In the genomic region with DNA sequence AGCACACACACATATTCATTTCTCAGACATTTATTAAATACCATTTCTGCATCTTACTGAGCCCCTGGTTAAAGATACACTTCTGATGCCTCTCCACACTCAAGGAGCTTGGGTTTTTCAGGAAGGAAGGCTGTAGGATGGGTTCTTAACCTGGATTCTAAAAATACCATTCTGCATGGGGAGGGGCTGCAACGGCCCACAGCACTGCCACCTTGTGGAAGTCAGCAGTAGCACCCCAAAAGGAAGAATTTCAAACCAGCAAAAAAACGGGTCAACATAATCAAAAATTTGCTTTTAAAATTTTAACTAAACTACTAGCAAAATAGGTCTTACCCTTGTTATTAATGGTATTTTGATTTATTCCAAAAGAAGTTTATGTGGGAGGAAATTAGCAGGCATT, we compare ENCODE assay signal across 9 mouse cellular contexts. TPM values are rescaled to one million over a fixed set of nuclear protein-coding genes. Genes with fewer than 3 reads are reported as not detected.
A peak's percentile ranks its signal among the peaks of the same experiment; 100 is the strongest.
DNase-seq lines count a peak whose midpoint lies in the region; ATAC-seq and TF ChIP-seq lines count a peak whose summit lies in the region.
"Had no signal": no experiment of that assay in that cellular context is flagged by ENCODE, and none has a peak within 500 bp of the region (broad histone marks: within the 10 kb centered on the region; RNA-seq: fewer than 3 reads in every experiment).

No protein-coding gene starts in this region.

- 33% methylated on average over 2 of the region's 2 CpGs for WGBS in embryonic facial prominence, embryonic 11.5 days

- no peaks in the 10 kb centered on the region for H3K79me3 ChIP-seq in C2C12 (ENCODE audit: low read depth)

- no peak overlapping the region for H3K9ac ChIP-seq in ES-Bruce4 (ENCODE audit: low read depth, poor library complexity, severe bottlenecking)
- H3K9ac ChIP-seq in embryonic facial prominence, embryonic 11.5 days (replicated peaks; ENCODE audit: low read length): no peak overlapping the region
- H3K9ac ChIP-seq: limb, embryonic 15.5 days had no signal

- DNase-seq in kidney, postnatal 4 days: peak; percentile 32 to 37
- no peak for DNase-seq in kidney, adult 18-20 months
- peak; percentile 25 for DNase-seq in embryonic facial prominence, embryonic 11.5 days (ENCODE audit: low spot score)
- no peak for DNase-seq in urinary bladder, postnatal 25 days (ENCODE audit: low spot score)
- no peak for DNase-seq in left cerebral cortex, adult 9 months (ENCODE audit: low spot score in 2 of 2)

- H3K79me2 ChIP-seq in C2C12 (ENCODE audit: control insufficient read depth, insufficient read depth): no peaks in the 10 kb centered on the region

- no peaks in the 10 kb centered on the region for H3K9me3 ChIP-seq in ES-Bruce4 (replicated peaks; ENCODE audit: control insufficient read depth, insufficient read depth, low read length, poor library complexity, severe bottlenecking)
- H3K9me3 ChIP-seq in embryonic facial prominence, embryonic 11.5 days (replicated peaks; ENCODE audit: control insufficient read depth, low read length): no peaks in the 10 kb centered on the region
- H3K9me3 ChIP-seq: limb, embryonic 15.5 days had no signal

- no peak overlapping the region for H3ac ChIP-seq in C2C12 (ENCODE audit: control insufficient read depth, insufficient read length, low read depth)

- TF ChIP-seq EP300 in ES-Bruce4 (IDR thresholded peaks at IDR 0.05; ENCODE audit: insufficient read depth, low read depth, low read length): no peak

- no peak for TF ChIP-seq POLR2A in ES-Bruce4 (IDR thresholded peaks at IDR 0.05; ENCODE audit: insufficient read depth, low read length)

- H3K27me3 ChIP-seq in C2C12 (ENCODE audit: control insufficient read depth, insufficient read depth, insufficient read length) (peaks cover 5% of the 10 kb centered on the region), ES-Bruce4 (ENCODE audit: control insufficient read depth, insufficient read depth, low read length, poor library complexity, severe bottlenecking) (no peaks in the 10 kb centered on the region)
- H3K27me3 ChIP-seq in embryonic facial prominence, embryonic 11.5 days (ENCODE audit: control insufficient read depth, insufficient read depth, low read length): no peaks in the 10 kb centered on the region
- H3K27me3 ChIP-seq: limb, embryonic 15.5 days had no signal

- TF ChIP-seq CTCF in C2C12 (IDR thresholded peaks at IDR 0.05; ENCODE audit: control insufficient read depth, insufficient read depth, insufficient read length) (peak; percentile 6), ES-Bruce4 (IDR thresholded peaks at IDR 0.05; ENCODE audit: low read depth, low read length) (peak; percentile 73)

- no peak for ATAC-seq in embryonic facial prominence, embryonic 11.5 days (replicated peaks; ENCODE audit: insufficient number of reproducible peaks, low FRiP score, low TSS enrichment, low read depth)

- H3K36me3 ChIP-seq in C2C12 (ENCODE audit: control insufficient read depth, insufficient read depth): no peaks in the 10 kb centered on the region
- H3K36me3 ChIP-seq in ES-Bruce4 (ENCODE audit: control insufficient read depth, insufficient read depth, low read length, poor library complexity, severe bottlenecking): no peaks in the 10 kb centered on the region
- H3K36me3 ChIP-seq in embryonic facial prominence, embryonic 11.5 days (replicated peaks; ENCODE audit: control insufficient read depth, insufficient read depth, low read depth, low read length): no peaks in the 10 kb centered on the region
- H3K36me3 ChIP-seq: limb, embryonic 15.5 days had no signal

- no peak overlapping the region for H3K4me2 ChIP-seq in embryonic facial prominence, embryonic 11.5 days (ENCODE audit: low read depth, low read length)
- H3K4me2 ChIP-seq: limb, embryonic 15.5 days had no signal

- H3K27ac ChIP-seq in ES-Bruce4 (ENCODE audit: insufficient read depth, low read length): no peak overlapping the region
- no peak overlapping the region for H3K27ac ChIP-seq in embryonic facial prominence, embryonic 11.5 days (replicated peaks; ENCODE audit: low read depth, low read length)
- H3K27ac ChIP-seq: limb, embryonic 15.5 days had no signal

- no peaks in the 10 kb centered on the region for H3K4me1 ChIP-seq in ES-Bruce4 (ENCODE audit: control insufficient read depth, insufficient read depth, low read length)
- no peaks in the 10 kb centered on the region for H3K4me1 ChIP-seq in embryonic facial prominence, embryonic 11.5 days (ENCODE audit: control insufficient read depth, insufficient read depth, low read length)
- H3K4me1 ChIP-seq: limb, embryonic 15.5 days had no signal

- H3K4me3 ChIP-seq in C2C12 (ENCODE audit: insufficient read depth, poor library complexity, severe bottlenecking): no peak overlapping the region
- no peak overlapping the region for H3K4me3 ChIP-seq in ES-Bruce4 (ENCODE audit: low read depth, low read length)
- no peak overlapping the region for H3K4me3 ChIP-seq in embryonic facial prominence, embryonic 11.5 days (ENCODE audit: low read depth, low read length)
- H3K4me3 ChIP-seq: limb, embryonic 15.5 days had no signal

TF ChIP-seq in C2C12, 6 proteins besides CTCF, POLR2A, EP300 and RAD21:
- TF ChIP-seq MYOD1 (IDR thresholded peaks at IDR 0.05; ENCODE audit: control insufficient read depth, insufficient read length, low read depth) (no peak), MAX (IDR thresholded peaks at IDR 0.05) (no peak), CEBPB (IDR thresholded peaks at IDR 0.05; ENCODE audit: low read depth) (no peak), FOSL1 (IDR thresholded peaks at IDR 0.05; ENCODE audit: insufficient read depth, low read length, poor library complexity, severe bottlenecking) (no peak), USF1 (IDR thresholded peaks at IDR 0.05; ENCODE audit: low read depth) (no peak), MYOG (IDR thresholded peaks at IDR 0.05; ENCODE audit: control insufficient read depth, extremely low read depth, insufficient read length) (no peak)

RNA-seq across cellular contexts. Expression of gene Arsb, which starts 47.2 kb away (rescaled TPM):
- polyA plus RNA-seq in C2C12 (2012; fragmentation: generic; extraction: Trizol): 9.2 TPM
- polyA plus RNA-seq in ES-Bruce4 (2011; ENCODE audit: insufficient read depth, insufficient read length, low read depth, missing spikeins): 1.3 and 1.7 TPM in 2 replicates
- polyA plus RNA-seq in embryonic facial prominence, embryonic 11.5 days (2014; fragmentation: Nextera tagmentation; extraction: Ambion mirVana): 7.8 and 8.8 TPM in 2 replicates

RNA-seq across cellular contexts. Expression of gene Dmgdh, which starts 50.0 kb away (rescaled TPM):
- polyA plus RNA-seq in C2C12 (2012; fragmentation: generic; extraction: Trizol) (not detected), ES-Bruce4 (2011; ENCODE audit: insufficient read depth, insufficient read length, low read depth, missing spikeins) (0.23 and 0.72 TPM in 2 replicates)
- polyA plus RNA-seq in embryonic facial prominence, embryonic 11.5 days (2014; fragmentation: Nextera tagmentation; extraction: Ambion mirVana): 0.07 TPM in 1 of 2 replicates, not detected in the other
- polyA plus RNA-seq: stomach, embryonic 14.5 days had no signal

RNA-seq across cellular contexts. Expression of gene Bhmt2, which starts 50.1 kb away (rescaled TPM):
- not detected for polyA plus RNA-seq in C2C12 (2012; fragmentation: generic; extraction: Trizol)
- not detected in 2 replicates for polyA plus RNA-seq in ES-Bruce4 (2011; ENCODE audit: insufficient read depth, insufficient read length, low read depth, missing spikeins)
- polyA plus RNA-seq in embryonic facial prominence, embryonic 11.5 days (2014; fragmentation: Nextera tagmentation; extraction: Ambion mirVana): not detected in 2 replicates
- polyA plus RNA-seq: limb, embryonic 15.5 days; stomach, embryonic 14.5 days had no signal

Comparison
In these comparisons a context has a peak if more than half of its experiments do, and no peak if none do; other contexts are left out.
1. DNase-seq: peak in kidney, postnatal 4 days (2 of 2) and embryonic facial prominence, embryonic 11.5 days (single experiment); none in kidney, adult 18-20 months (single experiment), urinary bladder, postnatal 25 days (single experiment) and left cerebral cortex, adult 9 months (0 of 2).